In the genomic region with DNA sequence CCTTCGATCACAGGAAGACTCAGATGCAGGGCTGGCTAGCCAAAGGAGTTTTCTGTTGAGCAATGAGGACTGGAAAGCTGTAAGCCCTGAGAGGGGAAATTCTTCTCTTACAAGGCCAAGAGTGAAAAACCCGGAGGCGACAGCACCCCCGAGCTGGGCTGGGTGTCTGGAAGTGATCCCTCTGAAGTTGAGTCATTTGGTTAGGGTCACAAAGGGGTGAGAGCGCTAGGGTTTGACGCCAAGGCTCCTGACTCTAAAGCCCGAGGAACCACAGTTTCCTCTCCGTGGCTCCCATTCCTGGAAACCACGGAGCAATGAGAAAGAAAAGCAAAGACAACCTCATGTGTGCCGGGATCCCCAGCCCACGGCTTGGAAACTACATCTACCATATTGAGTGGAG, we compare ENCODE assay signal across 11 mouse cellular contexts. TPM values are rescaled to one million over a fixed set of nuclear protein-coding genes. Genes with fewer than 3 reads are reported as not detected.
DNase-seq lines count a peak whose midpoint lies in the region; ATAC-seq lines count a peak whose summit lies in the region.
"Had no signal": no experiment of that assay in that cellular context is flagged by ENCODE, and none has a peak within 500 bp of the region (broad histone marks: within the 10 kb centered on the region; RNA-seq: fewer than 3 reads in every experiment).

No protein-coding gene starts in this region.

- H3K27ac ChIP-seq in heart, embryonic 16.5 days (ENCODE audit: low read length), result peak overlapping the region; percentile 88
- H3K27ac ChIP-seq in hindbrain, embryonic 10.5 days, result no peak overlapping the region
- H3K27ac ChIP-seq in midbrain, embryonic 15.5 days, result no peak overlapping the region
- H3K27ac ChIP-seq: embryonic facial prominence, embryonic 12.5 days had no signal

- H3K36me3 ChIP-seq in heart, embryonic 16.5 days (ENCODE audit: control insufficient read depth, insufficient read depth), result peaks cover 8% of the 10 kb centered on the region; the same call in 1 of the 2 replicates
- peaks cover 83% of the 10 kb centered on the region for H3K36me3 ChIP-seq in hindbrain, embryonic 10.5 days
- no peaks in the 10 kb centered on the region for H3K36me3 ChIP-seq in midbrain, embryonic 15.5 days (replicated peaks)

- no peak overlapping the region for H3K4me3 ChIP-seq in heart, embryonic 16.5 days (ENCODE audit: low read length)
- H3K4me3 ChIP-seq in hindbrain, embryonic 10.5 days, result no peak overlapping the region
- no peak overlapping the region for H3K4me3 ChIP-seq in midbrain, embryonic 15.5 days
- H3K4me3 ChIP-seq: embryonic facial prominence, embryonic 12.5 days had no signal

- H3K9ac ChIP-seq in heart, embryonic 16.5 days (ENCODE audit: low read length), result peak overlapping the region; percentile 37
- no peak overlapping the region for H3K9ac ChIP-seq in midbrain, embryonic 15.5 days
- H3K9ac ChIP-seq: embryonic facial prominence, embryonic 12.5 days had no signal

- ATAC-seq in heart, embryonic 16.5 days (replicated peaks; ENCODE audit: extremely low read depth, insufficient read depth, low FRiP score), result no peak
- no peak for ATAC-seq in midbrain, embryonic 15.5 days (replicated peaks)

- 45% methylated on average over 11 of the region's 11 CpGs for WGBS in heart, embryonic 16.5 days
- WGBS in hindbrain, embryonic 10.5 days, result 88% methylated on average over 11 of the region's 11 CpGs
- 88% methylated on average over 11 of the region's 11 CpGs for WGBS in midbrain, embryonic 15.5 days

- H3K4me1 ChIP-seq in heart, embryonic 16.5 days (ENCODE audit: control insufficient read depth, insufficient read depth, low read length), result peaks cover 48% of the 10 kb centered on the region
- H3K4me1 ChIP-seq in hindbrain, embryonic 10.5 days (replicated peaks), result no peaks in the 10 kb centered on the region
- no peaks in the 10 kb centered on the region for H3K4me1 ChIP-seq in midbrain, embryonic 15.5 days
- H3K4me1 ChIP-seq: embryonic facial prominence, embryonic 12.5 days had no signal

- peak; percentile 67 for DNase-seq in gastrocnemius, adult 18-20 months (ENCODE audit: low spot score)
- no peak for DNase-seq in gastrocnemius, postnatal 10 days
- peak; percentile 35 for DNase-seq in urinary bladder, postnatal 25 days (ENCODE audit: low spot score)
- no peak for DNase-seq in urinary bladder, adult 2 months (ENCODE audit: low spot score)
- no peak for DNase-seq in cerebellum, postnatal 25 days
- no peak for DNase-seq in hindbrain, embryonic 10.5 days (ENCODE audit: low spot score)
- DNase-seq: cerebellum, adult 11 months; retina, postnatal 1 day had no signal

- H3K27me3 ChIP-seq in heart, embryonic 16.5 days (ENCODE audit: control insufficient read depth, insufficient read depth, low read length), result no peaks in the 10 kb centered on the region
- no peaks in the 10 kb centered on the region for H3K27me3 ChIP-seq in hindbrain, embryonic 10.5 days (ENCODE audit: insufficient read depth, poor library complexity, severe bottlenecking)
- no peaks in the 10 kb centered on the region for H3K27me3 ChIP-seq in midbrain, embryonic 15.5 days (replicated peaks)
- H3K27me3 ChIP-seq: embryonic facial prominence, embryonic 12.5 days had no signal

- H3K9me3 ChIP-seq in heart, embryonic 16.5 days (replicated peaks; ENCODE audit: control insufficient read depth, low read length), result no peaks in the 10 kb centered on the region
- no peaks in the 10 kb centered on the region for H3K9me3 ChIP-seq in hindbrain, embryonic 10.5 days
- no peaks in the 10 kb centered on the region for H3K9me3 ChIP-seq in midbrain, embryonic 15.5 days
- H3K9me3 ChIP-seq: embryonic facial prominence, embryonic 12.5 days had no signal

- H3K4me2 ChIP-seq in heart, embryonic 16.5 days (ENCODE audit: low read depth, low read length), result peak overlapping the region; percentile 24; the same call in 1 of the 2 replicates
- no peak overlapping the region for H3K4me2 ChIP-seq in midbrain, embryonic 15.5 days
- H3K4me2 ChIP-seq: embryonic facial prominence, embryonic 12.5 days had no signal

RNA-seq across cellular contexts. Expression of a gene that starts 21.2 kb away (rescaled TPM):
- total RNA-seq in gastrocnemius, adult 18-20 months (2021), result 100 to 1,000 TPM; 238 to 306 TPM
- 10 to 100 TPM; 50.0 to 61.7 TPM for total RNA-seq in gastrocnemius, postnatal 10 days (2021)
- 7.1 and 7.5 TPM in 2 replicates for polyA plus RNA-seq in urinary bladder, adult 2 months (2012; rRNA removed)
- 37.4 and 46.7 TPM in 2 replicates for polyA plus RNA-seq in heart, embryonic 16.5 days (2015; fragmentation: Nextera tagmentation; extraction: Ambion mirVana)
- polyA plus RNA-seq in hindbrain, embryonic 10.5 days (2016; fragmentation: Nextera tagmentation; extraction: Ambion mirVana), result 18.7 and 32.0 TPM in 2 replicates
- 2.2 and 2.8 TPM in 2 replicates for polyA plus RNA-seq in midbrain, embryonic 15.5 days (2015; fragmentation: Nextera tagmentation; extraction: Ambion mirVana)

RNA-seq across cellular contexts. Expression of a gene that starts 47.9 kb away (rescaled TPM):
- 10 to 100 TPM; 14.4 to 20.1 TPM for total RNA-seq in gastrocnemius, adult 18-20 months (2021)
- total RNA-seq in gastrocnemius, postnatal 10 days (2021), result 10 to 100 TPM; 26.1 to 28.9 TPM
- 28.1 and 33.5 TPM in 2 replicates for polyA plus RNA-seq in urinary bladder, adult 2 months (2012; rRNA removed)
- polyA plus RNA-seq in heart, embryonic 16.5 days (2015; fragmentation: Nextera tagmentation; extraction: Ambion mirVana), result 81.5 and 90.4 TPM in 2 replicates
- polyA plus RNA-seq in hindbrain, embryonic 10.5 days (2016; fragmentation: Nextera tagmentation; extraction: Ambion mirVana), result 87.5 and 93.5 TPM in 2 replicates
- polyA plus RNA-seq in midbrain, embryonic 15.5 days (2015; fragmentation: Nextera tagmentation; extraction: Ambion mirVana), result 102 and 107 TPM in 2 replicates

Comparison
In these comparisons a context has a peak if more than half of its experiments do, and no peak if none do; other contexts are left out.
1. DNase-seq: peak in gastrocnemius, adult 18-20 months (single experiment) and urinary bladder, postnatal 25 days (single experiment); none in gastrocnemius, postnatal 10 days (single experiment), urinary bladder, adult 2 months (single experiment), cerebellum, postnatal 25 days (0 of 2) and hindbrain, embryonic 10.5 days (single experiment).